Mouse (Mus musculus): ENCODE data around the gene Eef1akmt1. TPM values are rescaled to one million over a fixed set of nuclear protein-coding genes. Genes with fewer than 3 reads are reported as not detected.
A peak's percentile ranks its signal among the peaks of the same experiment; 100 is the strongest.

Gene Eef1akmt1
- 10 to 100 TPM; 24.6 to 28.4 TPM for total RNA-seq (2021)
- long read RNA-seq, experiment 1, partial matches to known transcripts: 0 of 3 reads
- long read RNA-seq, experiment 1, other reads (novel, unspliced or antisense): 0 of 3 reads
- long read RNA-seq, experiment 2, transcript Eef1akmt1-201 (5 exons, 880 nt): major isoform, 27 of 33 reads
- long read RNA-seq, experiment 2, partial matches to known transcripts: 2 of 33 reads
- long read RNA-seq, experiment 2, other reads (novel, unspliced or antisense): 4 of 33 reads

DNA sequence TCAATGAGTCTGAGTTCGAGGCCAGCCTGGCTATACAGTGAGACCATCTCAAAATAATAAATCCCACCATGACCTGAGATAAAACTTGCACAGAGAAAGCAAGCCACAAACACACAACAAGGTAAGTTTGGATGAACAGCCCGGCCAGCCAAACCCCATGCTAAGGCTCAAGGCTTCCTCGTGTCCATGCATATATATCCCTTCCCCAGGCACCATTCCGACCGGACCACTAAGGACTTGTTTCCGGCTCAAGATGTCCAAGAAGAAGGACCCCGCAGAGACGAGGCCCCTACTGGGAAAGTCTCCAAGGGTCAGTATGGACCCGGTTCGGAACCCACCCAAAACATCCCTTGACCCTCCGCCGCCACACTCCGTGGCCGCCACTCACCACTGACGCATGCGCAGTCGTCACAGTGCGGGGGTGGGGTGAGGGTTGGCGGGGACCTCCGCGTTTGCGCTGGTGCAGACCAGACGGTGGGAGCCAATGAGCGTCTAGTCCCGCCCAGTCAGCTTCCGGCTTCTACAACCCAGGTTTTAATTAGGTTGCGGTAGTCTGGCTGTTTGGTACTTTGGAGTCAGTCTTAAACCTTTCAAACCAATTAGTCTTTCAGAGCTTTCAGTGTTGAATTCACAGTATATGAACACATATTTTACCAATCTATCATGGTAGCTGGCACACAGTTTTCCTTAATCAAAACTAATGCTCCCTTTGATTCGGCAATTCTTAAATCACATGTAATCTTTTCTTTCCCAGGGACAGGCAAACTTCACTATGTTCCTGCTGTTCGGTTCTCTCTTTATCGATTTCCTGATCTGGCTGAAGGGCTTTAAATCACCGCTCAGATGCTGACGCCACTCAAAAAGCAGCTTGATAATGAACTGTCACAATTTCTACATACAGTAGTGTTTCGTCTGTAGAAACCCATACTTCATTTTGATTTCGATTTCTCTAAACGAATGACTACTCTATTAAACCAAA is at the start of gene Eef1akmt1:
TSS of gene Eef1akmt1 (minus strand) at position 458 of the 979 bp plus-strand sequence.
- DNase-seq (ENCODE audit: low spot score in 2 of 2): peak; percentile 97

DNA sequence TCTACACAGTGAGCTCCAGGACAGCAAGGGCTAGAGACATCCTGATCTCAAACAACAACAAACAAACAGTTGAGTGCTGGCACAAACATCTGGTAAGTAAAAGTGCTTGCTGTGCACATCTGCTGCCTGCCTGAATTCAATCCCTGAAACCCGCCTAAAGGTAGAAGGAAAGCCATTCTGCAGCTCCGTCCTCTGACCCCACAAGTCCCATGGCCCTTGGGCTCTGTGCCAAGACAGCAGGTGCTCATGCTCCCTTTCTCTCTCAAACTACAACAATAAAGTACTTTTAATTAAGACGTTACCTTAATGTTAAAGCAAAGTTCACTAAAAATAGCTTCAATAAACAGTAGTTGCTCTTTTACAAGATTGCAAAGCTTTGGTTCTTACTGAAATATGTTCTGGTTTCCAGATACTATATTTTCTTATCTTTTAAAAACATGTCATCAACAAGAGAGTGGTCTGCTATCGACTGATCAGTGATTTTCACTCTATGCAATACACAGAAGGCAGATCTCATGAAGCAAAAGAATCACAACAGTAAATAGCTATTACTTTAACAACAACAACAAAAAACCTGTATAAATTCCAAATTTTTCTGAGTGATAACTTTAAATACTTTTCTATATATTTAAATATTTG is 49.3 kb upstream of the Eef1akmt1 start:
- no peak for DNase-seq (ENCODE audit: low spot score in 2 of 2)

DNA sequence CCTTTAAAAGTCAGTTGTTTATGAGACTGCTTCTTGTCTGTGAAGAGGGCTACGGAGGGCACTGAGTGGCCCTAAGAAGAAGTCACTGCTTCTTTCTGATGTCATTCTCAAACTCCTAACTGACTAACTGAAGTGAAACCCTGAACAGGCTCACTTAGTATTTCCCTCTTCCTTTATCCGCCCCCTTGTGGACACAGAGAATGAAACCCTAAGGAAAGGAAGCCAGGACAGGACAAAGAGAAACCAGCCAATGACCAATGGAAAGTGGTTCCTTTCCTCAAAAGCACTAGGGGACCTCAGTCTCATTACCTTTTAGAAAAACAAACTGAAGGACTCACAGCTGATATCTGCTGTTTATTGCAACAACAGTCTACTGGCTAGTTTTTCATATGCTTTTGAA is 48.1 kb upstream of the Eef1akmt1 start:
- DNase-seq (ENCODE audit: low spot score in 2 of 2): no peak

DNA sequence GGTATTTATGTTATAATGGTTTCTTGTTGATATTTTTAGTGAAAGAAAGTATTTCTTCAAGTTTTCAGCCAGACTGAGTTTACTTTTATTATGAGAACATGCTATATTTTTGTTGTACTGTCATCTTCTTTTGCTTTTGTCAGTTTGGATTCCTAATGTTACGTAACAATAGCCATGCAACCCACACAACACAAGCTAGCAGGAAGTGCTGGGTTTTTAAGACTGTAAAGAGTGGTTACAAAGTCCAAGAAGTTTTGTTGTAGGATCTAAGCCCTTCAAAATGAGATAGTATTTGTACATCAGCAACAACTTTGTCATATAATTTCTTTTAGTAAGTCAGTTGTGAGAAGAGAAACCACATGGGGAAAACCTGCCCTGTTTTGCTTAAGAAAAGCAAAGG is 46.3 kb upstream of the Eef1akmt1 start:
- no peak for DNase-seq (ENCODE audit: low spot score in 2 of 2)

DNA sequence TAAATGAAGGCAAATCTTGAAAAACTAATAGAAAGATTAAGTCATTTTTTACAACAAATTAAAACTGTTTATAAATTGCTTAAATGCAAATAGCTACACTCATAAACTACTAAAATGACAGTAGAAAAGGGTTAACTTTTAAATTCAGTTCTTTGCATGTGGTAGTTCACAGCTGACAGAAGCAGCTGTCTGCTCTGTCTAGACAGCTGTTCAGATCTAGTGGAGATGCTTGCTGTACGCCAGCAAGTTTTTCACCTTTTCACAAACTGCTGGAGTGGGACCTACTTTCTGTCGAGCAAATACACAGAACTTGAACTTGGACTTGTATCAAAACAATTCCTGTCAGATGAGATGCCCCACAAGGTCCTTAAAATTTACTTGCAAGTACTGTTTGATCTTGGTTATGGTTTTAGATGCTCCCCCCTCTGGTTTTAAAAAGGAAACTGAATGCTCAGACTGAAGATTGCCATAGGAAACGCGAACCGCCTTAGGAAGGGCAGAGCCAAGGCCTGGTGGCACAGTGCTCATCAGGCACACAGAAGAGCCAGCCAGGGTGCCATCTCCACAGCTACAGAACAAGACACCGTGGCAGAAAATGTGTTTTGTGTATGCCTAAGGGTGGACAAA is 45.0 kb upstream of the Eef1akmt1 start:
- DNase-seq (ENCODE audit: low spot score in 2 of 2): no peak

DNA sequence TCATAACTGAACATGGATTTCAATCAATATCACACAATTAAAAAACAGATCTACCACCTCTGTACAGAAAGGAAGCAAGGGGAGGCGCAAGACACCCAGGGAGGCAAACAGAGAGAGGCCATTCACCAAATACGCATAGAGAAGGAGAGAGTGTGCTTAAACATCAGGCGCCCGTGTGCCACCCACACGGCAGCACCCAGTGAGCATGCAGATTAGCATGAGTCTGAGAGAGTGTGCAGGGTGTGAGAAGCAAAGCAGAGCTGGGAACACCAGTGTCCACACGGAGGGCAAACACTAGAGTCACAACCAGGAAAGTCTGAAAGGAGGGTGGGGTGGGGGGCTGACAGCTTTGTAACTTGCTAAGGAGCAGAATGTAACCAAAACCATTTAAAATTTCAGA is 44.4 kb upstream of the Eef1akmt1 start:
- DNase-seq (ENCODE audit: low spot score in 2 of 2): no peak

DNA sequence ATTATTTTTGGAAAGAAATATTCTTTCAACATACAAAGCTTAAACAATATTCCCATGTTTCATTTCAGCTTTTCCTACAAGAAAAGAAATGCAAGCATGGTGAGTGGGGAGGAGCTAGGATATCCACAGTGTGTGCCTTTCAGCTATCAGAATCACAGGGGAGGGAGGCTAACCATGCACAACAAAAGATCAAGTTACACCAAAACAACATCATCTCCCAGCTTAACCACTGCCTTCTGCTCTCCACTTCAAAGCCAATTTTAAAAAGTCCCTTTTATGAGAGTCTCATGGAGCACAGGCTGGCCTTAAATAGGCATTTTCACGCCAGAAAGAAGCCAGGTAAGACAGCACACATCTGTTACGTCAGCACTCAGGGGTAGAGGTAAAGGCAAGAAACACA is 39.6 kb upstream of the Eef1akmt1 start:
- DNase-seq (ENCODE audit: low spot score in 2 of 2): no peak

DNA sequence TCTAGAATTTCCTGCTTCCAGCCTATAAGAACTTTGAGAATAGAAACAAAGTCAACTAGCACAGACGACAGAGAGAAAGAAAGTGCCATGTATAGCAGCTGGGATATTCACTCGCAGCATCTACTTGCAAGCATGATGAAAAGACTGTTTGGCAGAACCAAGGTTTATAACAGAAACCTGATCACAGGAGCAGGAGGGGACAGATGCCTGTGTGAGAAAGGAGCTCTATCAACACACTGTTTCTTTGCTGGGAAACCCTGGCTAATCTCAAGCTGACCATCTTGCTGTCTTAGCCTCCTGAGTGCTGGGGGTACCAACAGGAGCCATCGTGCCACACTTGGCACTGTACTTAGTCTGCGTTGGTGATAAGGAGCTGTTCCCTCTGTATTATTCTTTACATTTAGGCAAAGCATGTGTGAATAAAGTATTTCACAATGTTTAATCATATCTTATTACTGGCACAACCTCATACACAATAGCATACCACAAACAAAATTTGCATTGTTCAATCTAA is 38.5 kb upstream of the Eef1akmt1 start:
- DNase-seq (ENCODE audit: low spot score in 2 of 2): no peak

DNA sequence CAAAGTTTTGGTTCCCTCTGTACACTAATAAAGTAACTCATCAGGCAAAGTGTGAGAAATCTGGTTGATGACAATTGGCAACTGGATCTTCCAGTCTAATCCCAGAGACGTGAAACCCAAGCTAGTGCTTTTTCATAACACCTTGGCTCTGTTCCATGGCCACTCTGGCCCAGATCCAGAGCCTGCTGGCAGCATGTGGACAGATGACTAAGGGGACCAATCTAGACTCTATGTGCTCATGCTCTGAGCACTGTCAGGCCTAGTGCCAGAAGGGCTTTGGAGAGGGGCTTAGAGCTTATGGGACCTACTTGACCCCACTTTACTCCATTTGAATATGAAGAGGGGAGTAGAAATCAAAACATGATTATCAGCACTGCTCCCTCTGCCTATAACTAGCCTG is 36.1 kb upstream of the Eef1akmt1 start:
- peak; percentile 95 to 99 for DNase-seq (ENCODE audit: low spot score in 2 of 2)

DNA sequence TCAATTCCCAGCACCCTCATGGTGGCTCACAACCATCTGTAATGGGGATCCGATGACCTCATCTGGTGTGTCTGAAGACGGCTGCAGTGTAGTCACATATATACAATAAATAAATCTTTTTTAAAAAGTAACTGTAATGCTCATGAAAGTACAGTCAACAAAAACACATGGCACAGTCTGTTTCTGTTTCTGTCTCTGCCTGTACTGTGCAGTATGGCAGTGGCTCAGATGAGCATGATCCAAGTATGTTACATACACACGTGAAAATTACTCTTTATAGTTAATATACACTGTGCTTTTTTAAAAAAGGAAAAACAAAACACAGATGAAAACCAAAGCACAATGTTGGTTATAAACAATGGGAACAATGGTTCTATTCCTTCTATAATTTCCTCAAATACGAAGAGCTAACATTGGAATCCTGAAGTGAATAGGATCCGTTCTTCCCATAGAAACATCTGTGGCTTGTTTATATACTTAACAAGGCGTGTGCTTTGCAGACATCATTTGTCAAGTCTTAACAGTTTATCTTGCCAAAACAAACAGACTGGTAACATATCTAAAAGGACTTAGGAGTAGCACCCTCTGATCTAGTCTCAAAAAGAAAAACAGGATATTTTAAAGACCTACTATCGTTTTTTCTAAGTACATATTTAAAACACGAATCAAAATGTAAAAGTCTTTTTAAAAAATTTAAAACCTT is 35.4 kb upstream of the Eef1akmt1 start:
- no peak for DNase-seq (ENCODE audit: low spot score in 2 of 2)

DNA sequence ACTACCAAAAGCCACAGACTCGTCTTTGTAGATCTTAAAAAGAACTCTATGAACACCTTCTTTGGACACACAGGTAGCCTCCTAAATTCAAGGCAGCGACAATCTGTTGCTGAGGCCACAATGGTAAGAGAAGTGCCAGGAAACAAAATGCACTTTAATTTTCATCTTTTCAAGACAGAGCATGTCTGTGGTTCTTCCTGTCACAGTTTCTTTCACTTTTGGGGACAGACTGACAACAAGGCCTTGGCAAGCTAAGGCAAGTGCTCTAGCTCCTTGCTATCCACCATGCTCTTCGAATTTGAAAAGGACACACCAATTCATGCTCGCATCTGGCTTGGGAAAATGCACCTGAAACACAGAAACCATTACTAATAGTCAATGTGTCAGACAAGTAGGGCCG is 21.9 kb upstream of the Eef1akmt1 start:
- no peak for DNase-seq (ENCODE audit: low spot score in 2 of 2)

DNA sequence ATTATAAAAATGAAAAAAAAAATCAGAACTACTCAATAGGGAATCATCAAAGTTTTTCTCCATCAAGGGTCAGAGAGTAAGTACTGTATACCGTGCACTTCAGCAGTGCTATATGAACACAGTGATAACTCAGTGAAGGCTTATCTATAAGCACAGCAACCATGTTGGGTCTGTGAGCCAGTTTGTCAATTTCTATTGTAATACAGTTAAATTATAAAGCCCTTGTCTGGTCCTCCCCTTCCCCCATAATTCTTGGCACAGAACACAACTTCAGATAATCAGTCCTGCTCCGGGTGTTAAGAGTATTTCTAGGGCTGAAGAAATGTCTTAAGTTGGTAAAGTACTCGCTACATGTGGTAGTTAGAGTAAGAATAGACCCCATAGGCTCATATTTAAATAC is 20.4 kb upstream of the Eef1akmt1 start:
- no peak for DNase-seq (ENCODE audit: low spot score in 2 of 2)

DNA sequence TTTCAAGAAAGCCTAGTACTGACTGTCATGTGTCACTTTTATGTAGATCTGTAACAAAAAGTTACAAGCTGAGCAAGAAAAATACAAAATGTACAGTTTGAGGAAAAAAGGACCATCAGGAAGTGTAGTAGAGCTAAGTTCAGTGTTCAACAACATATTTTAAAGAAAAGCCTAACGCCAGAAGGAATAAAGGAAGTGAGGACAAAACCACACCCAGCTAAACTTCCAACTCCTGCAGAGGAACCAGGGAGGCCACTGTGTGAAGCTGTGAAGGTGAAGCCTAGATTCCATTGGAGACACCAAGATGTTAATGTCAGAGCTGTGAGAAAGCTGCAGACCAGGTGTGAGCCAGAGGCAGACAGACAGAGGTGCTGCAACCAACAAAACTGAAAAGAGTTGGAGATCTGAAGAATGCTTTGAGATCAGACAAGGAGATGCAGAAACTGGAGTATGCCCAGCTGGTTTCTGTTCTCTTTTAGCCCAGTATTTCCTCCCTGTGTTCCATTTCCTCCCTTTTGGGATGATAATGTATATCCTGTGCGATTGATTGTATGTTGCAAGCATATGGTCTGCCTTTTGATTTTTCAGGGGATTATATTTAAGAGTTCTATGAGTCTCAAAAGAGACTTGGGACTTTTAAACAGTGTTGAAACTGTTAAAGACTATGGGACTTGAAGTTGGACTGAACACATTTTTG is 5.1 kb upstream of the Eef1akmt1 start:
- no peak for DNase-seq (ENCODE audit: low spot score in 2 of 2)

DNA sequence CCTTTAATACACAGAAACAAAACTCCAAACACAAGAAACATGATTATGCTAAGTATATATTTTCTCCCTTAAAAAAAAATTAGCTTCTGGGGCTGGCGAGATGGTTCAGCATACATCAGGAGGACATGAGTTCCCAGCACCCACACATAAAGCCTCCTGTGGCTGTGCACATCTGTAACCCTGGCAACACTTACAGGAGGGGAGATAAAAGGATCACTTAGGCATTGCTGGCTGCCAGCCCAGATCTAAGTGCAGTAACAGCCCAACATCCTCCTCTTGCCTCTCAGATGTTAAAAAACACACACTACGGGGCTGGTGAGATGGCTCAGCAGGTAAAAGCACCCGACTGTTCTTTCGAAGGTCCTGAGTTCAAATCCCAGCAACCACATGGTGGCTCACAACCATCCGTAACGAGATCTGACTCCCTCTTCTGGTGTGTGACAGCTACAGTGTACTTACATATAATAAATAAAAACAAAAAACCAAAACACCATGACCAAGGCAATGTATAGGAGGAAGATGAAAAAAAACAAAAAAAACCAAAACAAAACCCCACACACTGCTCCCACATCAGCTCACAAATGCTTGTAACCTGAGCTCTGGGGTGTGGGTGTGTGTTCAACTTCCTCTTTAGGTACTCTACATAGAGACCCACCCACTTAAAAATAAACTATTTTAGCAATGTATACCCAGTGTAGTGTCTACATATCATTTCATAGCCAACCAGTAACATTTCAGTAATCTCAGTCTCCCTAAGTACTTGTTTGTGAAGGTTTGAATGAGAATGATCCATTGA is 3.6 kb upstream of the Eef1akmt1 start:
- DNase-seq (ENCODE audit: low spot score in 2 of 2): no peak

DNA sequence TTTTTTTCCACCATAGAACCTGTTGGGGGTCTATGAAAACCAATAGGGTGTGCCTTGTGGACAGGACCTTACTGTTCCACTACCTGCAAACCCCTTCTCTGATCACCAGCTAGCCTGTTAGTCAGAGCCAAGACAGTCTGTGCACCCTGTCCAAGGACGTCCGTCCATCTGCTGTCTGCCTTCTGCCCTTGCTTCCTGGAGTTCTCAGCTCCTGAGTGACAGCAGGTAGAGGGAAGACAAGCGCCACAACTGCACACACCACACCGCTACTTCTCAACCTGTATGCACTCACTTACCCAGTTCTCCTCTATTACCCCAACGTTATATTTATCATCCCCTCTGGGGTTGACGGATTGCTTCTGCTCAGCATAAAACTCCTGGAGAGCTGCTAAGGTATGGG is 5.8 kb downstream of the Eef1akmt1 start:
- DNase-seq (ENCODE audit: low spot score in 2 of 2): no peak

DNA sequence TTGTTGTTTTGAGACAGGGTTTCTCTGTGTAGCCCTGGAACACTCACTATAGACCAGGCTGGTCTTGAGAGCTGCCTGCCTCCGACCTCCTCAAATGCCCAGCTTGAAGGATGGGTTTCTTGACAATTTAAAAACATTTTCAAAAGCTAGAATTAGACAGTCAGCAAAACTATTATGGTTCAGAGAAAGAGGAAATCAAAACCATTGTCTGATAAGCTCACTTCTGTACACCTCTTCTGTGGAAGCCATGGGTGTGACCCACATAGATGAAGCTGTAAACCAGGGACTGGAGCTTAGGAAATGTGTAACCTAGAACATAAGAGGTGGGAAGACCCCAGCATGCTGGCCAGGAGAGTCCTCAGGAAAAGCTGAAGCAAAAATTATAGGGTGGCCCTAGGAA is 14.5 kb downstream of the Eef1akmt1 start:
- DNase-seq (ENCODE audit: low spot score in 2 of 2): no peak

DNA sequence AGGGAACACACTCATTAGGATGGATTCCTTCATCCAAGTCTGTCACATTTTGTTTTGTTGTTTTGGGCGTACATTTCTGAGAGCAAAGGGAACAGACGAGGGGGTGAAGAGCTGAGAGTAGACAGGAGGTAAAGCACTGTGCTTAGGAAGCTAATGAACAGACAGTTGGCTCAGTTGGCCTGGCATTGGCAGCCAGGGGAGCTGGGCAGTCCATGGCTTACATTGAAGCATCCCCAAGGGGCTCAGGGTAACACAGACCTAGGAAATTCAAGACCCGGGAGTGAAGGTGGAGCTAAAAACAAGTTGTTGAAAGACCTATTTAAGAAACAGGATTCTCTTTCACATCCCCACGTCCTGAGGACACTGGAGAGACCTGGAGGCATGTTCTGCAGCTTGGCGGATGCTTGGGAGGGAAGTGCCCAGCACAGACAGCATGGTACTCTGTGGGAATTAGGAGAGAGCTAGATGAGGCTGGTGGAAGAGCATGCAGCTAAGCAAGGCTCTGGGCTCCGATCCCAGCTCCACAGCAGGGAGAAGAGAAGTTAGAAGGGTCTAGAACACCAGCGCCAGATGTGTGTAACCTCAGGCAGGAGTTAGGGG is 15.8 kb downstream of the Eef1akmt1 start:
- DNase-seq (ENCODE audit: low spot score in 2 of 2): no peak

DNA sequence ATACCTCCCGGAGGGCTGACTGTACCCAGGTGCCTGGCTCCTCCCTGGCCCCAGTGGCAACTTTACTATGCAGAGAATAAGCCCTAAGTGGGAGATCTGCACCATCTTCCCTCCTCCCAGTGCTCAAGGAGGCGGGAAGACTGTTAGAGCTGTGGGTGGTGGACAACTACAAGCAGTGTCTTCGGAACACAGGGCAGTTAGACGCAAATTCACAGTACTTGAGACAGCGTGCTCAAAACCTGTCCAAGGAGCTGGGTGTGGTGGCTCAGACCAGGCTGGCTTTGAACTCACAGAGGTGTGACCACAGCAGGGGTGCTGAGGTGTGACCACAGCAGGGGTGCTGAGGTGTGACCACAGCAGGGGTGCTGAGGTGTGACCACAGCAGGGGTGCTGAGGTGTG is 17.0 kb downstream of the Eef1akmt1 start:
- no peak for DNase-seq (ENCODE audit: low spot score in 2 of 2)

DNA sequence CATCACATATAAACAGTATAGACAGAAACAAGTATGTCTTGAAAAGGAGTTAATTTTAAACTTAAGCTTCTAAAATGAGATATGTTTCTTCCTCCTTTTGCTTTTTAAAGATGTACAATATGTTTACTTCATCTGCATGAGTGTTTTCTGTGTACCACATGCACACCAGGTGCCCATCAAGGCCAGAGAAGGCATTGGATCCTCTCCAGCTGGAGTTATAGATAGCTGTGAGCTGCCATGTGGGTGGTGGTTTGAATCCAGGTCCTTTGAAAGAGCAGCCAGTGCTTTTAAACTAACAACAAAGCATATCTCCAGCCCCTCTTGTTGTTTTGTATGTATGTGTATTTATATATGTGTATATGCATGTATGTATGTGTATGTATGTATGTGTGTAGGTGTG is 18.5 kb downstream of the Eef1akmt1 start:
- DNase-seq (ENCODE audit: low spot score in 2 of 2): no peak

Data from adrenal gland, adult 18-20 months (tissue).